Mouse (Mus musculus): Measurements from ENCODE around the gene Mrpl20.
"Not testable (repeated sequence)": the region's sequence is repeated elsewhere in the genome, so short reads cannot be mapped to it uniquely, and the experiment has no call there.

Mrpl20 gene

GRCm38 (mm10) chr4:155783486-155784080, 19.1 kb upstream of the Mrpl20 start:
- DNase-seq (ENCODE audit: low read depth, low spot score), result no peak

DNA sequence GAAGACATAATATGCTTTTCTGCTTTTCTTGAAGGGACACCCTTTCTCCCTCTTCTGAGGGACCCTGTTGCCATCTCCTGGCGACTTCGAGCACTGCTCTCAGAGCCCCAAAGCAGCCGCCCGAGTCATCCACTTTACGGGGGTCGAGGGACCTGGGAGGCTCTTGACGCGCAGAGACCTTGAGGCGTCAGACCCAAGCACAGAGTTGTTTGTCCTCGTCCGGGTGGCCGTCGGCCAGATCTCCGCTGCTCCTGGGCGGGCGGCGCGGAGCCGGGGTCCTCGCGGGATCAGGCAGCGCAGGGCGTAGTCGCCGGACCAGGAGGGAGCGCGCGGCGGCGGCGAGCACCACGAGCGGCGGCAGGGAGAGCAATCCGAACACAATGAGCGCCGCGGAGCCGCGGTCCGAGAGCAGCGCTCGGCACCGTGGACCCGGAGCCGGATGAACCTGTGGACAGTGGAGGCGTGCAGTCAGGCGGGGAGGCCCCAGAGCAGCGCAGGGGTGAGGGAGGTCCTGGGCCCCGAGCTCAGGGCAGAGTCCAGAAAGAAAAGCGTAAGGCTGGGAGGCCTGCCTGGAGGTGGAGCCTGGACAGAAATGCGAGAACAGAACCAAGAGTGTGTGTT, 18.5 kb upstream of the Mrpl20 start:
- DNase-seq (ENCODE audit: low read depth, low spot score), result peak; percentile 51

DNA sequence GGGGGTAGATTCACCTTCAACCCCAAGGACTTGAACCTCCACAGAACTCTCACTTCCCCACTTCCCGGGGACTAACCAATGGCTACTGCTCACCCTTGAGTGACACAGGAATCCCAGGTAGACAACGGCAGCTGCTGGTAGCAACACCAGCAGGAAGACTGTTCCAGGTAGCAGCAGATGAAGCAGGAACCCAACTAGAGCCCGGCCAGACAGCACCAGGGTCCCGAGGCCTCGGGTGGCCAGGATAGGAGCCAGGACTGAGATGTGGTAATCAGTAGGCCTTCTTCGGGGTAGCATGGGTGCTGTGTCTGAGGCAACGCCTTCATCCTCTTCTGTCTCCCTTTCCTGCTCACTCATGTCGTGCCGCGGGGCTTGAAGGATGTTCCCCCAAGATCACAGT, 17.4 kb upstream of the Mrpl20 start:
- no peak for DNase-seq (ENCODE audit: low read depth, low spot score)

GRCm38 (mm10) chr4:155785819-155786218, 16.9 kb upstream of the Mrpl20 start, which contains the start of gene Tmem88b:
Tmem88b (minus strand) TSS chr4:155785874.
- peak; percentile 54 for DNase-seq (ENCODE audit: low read depth, low spot score)

DNA sequence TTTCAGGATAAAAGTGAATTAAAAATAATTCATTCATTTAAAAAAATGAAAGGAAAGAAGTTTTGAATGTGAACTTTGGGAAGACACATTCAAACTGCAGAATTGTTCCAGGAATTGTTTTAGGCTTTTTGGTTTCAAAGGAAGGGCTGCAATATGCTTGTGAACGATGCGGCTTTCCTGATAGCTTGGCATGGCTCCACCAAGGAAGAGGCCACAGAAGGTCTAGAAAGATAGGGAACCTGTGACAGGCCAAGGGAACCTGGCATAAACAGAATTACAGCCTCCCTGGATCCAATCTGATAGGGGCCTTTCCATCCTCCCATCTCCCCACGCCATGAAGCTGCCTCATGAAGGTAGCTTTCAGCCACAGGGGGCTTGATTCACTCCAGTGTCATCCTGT, 14.4 kb upstream of the Mrpl20 start:
- no peak for DNase-seq (ENCODE audit: low read depth, low spot score)

GRCm38 (mm10) chr4:155788833-155789232, 13.8 kb upstream of the Mrpl20 start:
- DNase-seq (ENCODE audit: low read depth, low spot score), result not testable (repeated sequence)

GRCm38 (mm10) chr4:155790021-155790489, 12.6 kb upstream of the Mrpl20 start, which contains the start of gene Ankrd65:
Ankrd65 (plus strand) TSS chr4:155790439.
- no peak for DNase-seq (ENCODE audit: low read depth, low spot score)

GRCm38 (mm10) chr4:155790650-155791161, 12.0 kb upstream of the Mrpl20 start:
- no peak for DNase-seq (ENCODE audit: low read depth, low spot score)

DNA sequence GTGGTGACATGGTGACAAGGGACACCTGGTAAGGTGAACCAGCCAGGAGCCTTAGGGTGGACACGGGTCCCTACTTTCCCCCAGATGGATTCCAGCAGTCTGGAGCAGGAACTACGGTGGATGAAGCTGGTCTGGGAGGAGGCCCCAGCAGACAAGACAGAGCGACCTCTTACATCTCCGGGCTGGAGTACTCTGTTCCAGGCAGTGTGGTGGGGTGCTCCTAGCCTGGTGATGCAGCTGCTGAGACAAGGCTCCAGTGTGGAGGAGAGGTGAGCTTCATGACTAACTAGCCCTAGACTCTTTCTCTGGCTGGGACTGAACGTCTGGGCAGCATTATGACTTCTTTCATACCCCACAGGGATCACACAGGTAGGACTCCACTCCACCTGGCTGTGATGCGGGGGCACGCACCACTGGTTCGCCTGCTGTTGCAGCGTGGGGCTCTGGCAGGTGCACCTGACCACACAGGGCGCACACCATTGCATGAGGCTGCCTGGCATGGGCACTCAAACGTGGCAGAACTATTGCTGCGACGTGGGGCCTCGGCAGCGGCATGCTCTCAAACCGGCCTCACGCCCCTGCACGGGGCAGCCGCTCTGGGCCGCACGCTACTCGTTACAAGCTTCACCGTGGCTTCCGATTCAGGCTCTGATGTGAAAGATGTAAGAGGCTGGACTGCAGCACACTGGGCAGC, 11.3 kb upstream of the Mrpl20 start:
- no peak for DNase-seq (ENCODE audit: low read depth, low spot score)

- DNase-seq (ENCODE audit: low read depth, low spot score), result no peak
These were observed 8.9 kb upstream of the Mrpl20 start for GRCm38 (mm10) chr4:155793730-155794129.

GRCm38 (mm10) chr4:155802075-155802474, 603 bp upstream of the Mrpl20 start:
- DNase-seq (ENCODE audit: low read depth, low spot score), result no peak

GRCm38 (mm10) chr4:155803340-155804041, 813 bp downstream of the Mrpl20 start:
- DNase-seq (ENCODE audit: low read depth, low spot score), result peak; percentile 85

- no peak for DNase-seq (ENCODE audit: low read depth, low spot score)
These were observed 5.2 kb downstream of the Mrpl20 start for GRCm38 (mm10) chr4:155807841-155808240.

GRCm38 (mm10) chr4:155811929-155812664, 9.4 kb downstream of the Mrpl20 start, which contains the start of gene Ccnl2:
Ccnl2 (plus strand) TSS chr4:155812489.
- peak; percentile 93 for DNase-seq (ENCODE audit: low read depth, low spot score)

DNA sequence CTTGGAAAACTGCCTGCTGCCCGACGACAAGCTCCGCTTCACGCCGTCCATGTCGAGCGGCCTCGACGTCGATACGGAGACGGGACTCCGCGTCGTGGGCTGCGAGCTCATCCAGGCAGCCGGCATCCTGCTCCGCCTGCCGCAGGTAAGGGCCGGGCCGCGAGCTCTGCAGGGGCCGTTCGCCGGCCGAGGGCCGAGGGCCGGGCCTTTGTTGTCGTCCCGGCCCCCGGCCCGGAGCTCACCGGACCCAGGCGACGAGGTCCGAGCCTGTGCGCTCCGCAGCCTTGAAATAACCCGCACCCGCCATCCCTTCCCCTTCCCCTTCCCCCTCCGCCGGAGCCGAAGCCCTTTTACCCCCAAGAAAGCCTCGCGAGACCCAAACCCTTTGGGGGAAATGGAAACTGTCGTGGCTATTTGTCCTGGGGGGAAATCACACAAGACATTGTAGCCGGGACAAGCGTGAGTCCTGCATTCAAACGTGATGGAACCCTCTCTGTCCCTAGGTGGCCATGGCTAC, 10.0 kb downstream of the Mrpl20 start:
- no peak for DNase-seq (ENCODE audit: low read depth, low spot score)

DNA sequence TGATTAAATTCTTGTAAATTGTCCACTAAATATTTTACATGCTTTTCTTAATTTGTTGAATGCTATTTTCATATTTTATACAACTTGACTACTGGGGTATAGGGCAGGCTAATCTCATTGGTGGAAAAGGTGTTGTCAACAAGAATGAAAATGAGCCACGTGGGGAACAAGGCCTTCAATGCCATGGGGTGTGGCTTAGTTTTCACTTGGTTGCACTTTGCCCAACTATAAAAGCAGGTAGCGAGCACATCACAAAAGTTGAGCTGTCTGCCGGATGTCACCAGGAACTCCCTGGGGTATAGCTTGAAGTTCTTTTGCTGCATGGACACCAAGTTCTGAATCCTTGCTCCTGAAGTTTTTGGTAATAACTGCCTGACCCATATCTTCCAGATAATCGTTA, 14.9 kb downstream of the Mrpl20 start:
- DNase-seq (ENCODE audit: low read depth, low spot score), result no peak

DNA sequence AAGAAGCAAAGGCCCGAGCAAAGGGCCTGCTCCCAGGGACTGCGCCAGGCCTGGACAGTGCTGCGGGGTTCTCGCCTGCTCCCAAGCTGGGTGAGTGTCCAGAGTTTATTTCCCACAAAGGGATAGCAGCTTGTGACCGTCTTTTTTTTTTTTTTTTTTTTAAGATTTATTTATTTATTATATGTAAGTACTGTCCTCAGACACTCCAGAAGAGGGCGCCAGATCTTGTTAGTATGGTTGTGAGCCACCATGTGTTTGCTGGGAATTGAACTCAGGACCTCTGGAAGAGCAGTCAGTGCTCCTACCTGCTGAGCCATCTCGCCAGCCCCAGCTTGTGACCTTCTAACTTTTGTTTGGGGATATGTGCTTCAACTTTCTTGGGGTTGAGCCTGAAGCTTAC, 18.3 kb downstream of the Mrpl20 start:
- DNase-seq (ENCODE audit: low read depth, low spot score), result no peak

GRCm38 (mm10) chr4:155823443-155823842, 20.8 kb downstream of the Mrpl20 start:
- no peak for DNase-seq (ENCODE audit: low read depth, low spot score)

DNA sequence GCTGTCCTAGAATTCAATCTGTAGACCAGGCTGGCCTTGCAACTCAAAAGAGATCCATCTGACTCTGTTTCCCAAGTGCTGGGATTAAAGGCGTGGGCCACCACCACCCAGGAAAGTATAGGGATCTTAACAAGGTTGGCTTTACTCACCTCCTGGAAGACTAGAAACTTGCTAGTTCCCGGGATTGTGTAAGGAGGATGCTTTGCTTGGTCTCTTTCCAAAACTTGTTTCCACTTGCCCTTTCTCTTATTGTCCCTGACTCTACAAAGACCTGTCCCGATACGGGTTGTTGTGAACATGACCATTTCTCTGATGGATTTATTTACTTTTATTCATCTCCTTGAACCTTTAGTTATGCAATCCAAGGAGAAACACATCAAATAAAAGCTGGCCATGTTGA, 27.2 kb downstream of the Mrpl20 start:
- DNase-seq (ENCODE audit: low read depth, low spot score), result no peak

GRCm38 (mm10) chr4:155830596-155830995, 27.9 kb downstream of the Mrpl20 start:
- DNase-seq (ENCODE audit: low read depth, low spot score), result no peak

All from telencephalon, adult 2 months (tissue).